Mouse (Mus musculus) intestine, postnatal 0 days (tissue): ENCODE measurements at regions not wholly inside any gene's neighbourhood (a gene's known extent, or its start where the extent isn't known, plus 50 kb on each side); places are given as distances from the start of the nearest gene placed in this dataset.

ENCODE experiments used
- ATAC-seq: fragments of 200-750 bp; cut with Nextera tagmentation; 2 replicates; pipeline ENCODE4 v1.8.0; 2017; ENCODE audit warnings: mild to moderate bottlenecking, moderate TSS enrichment, moderate library complexity
- H3K27ac ChIP-seq: fragments of 300-500 bp; sonication (generic); 2 replicates; pipeline ENCODE4 v1.5.1; 2014; ENCODE audit warnings: mild to moderate bottlenecking, low read depth, low read length, moderate library complexity
- H3K27me3 ChIP-seq: fragments of 300-500 bp; sonication (generic); replicated peaks from 2 replicates; pipeline ENCODE4 v1.6.1; 2014; ENCODE audit warnings: low read length, mixed read lengths; ENCODE audit not compliant: control insufficient read depth, insufficient read depth
- H3K36me3 ChIP-seq: fragments of 300-500 bp; sonication (generic); 2 replicates; pipeline ENCODE4 v1.6.1; 2014; ENCODE audit warnings: mild to moderate bottlenecking, moderate library complexity; ENCODE audit not compliant: control insufficient read depth, insufficient read depth
- H3K4me1 ChIP-seq: fragments of 300-500 bp; sonication (generic); replicated peaks from 2 replicates; pipeline ENCODE4 v1.6.1; 2014; ENCODE audit warnings: antibody characterized with exemption, low read length, mixed read lengths; ENCODE audit not compliant: control insufficient read depth, insufficient read depth
- H3K4me2 ChIP-seq: fragments of 300-500 bp; sonication (generic); replicated peaks from 2 replicates; pipeline ENCODE4 v1.6.1; 2014; ENCODE audit warnings: low read depth, mild to moderate bottlenecking, moderate library complexity
- H3K4me3 ChIP-seq: fragments of 300-500 bp; sonication (generic); 2 replicates; pipeline ENCODE4 v1.5.1; 2014; ENCODE audit warnings: low read depth, low read length
- H3K9ac ChIP-seq: fragments of 300-500 bp; sonication (generic); 2 replicates; pipeline ENCODE4 v1.6.1; 2014; ENCODE audit warnings: mild to moderate bottlenecking, low read depth, low read length
- H3K9me3 ChIP-seq: fragments of 300-500 bp; sonication (generic); 2 replicates; pipeline ENCODE4 v1.6.1; 2016; ENCODE audit warnings: mixed run types; ENCODE audit not compliant: control insufficient read depth
- CTCF ChIP-seq: sonication (generic); IDR thresholded peaks from 2 replicates; pipeline ENCODE4 v1.5.1; 2016; ENCODE audit warnings: low read depth, mild to moderate bottlenecking, control low read depth, antibody characterized with exemption, moderate library complexity
- WGBS: fragments of 180-500 bp; shearing (Covaris S2); extraction: QIAGEN DNeasy Blood & Tissue Kit; methylation state at CpG from one replicate; pipeline ENCODE4 v1.1.7; 2014; 5-methylcytosine and 5-hydroxymethylcytosine counted together

DNA sequence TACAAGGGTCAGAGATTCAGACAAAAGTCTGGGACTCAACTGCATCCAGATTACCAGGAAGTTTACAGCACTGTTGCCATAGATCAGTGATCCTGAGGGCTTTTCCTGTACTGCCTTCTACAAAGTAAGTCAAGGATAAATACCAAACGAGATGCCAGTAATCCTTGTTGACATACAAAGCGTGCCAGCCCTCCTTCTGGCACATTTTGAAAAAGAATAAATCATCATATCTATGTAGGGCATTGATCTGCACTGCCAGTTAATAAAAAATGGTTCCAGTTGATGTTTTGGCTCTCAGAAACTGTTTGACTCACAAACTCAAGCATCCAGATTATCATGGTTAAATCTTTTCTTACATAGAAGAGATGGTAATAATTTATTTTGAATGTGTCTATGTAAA, 390.5 kb downstream of the Pdgfc start:
- Histone ChIP-seq H3K4me1 (no peaks in the 10 kb centered on the region), H3K27me3 (no peaks in the 10 kb centered on the region), H3K9me3 (no peaks in the 10 kb centered on the region), H3K27ac (no peak overlapping the region), H3K4me3 (no peak overlapping the region), H3K9ac (no peak overlapping the region), H3K4me2 (no peak overlapping the region), H3K36me3 (no peaks in the 10 kb centered on the region)
- 38% methylated on average over 2 of the region's 2 CpGs for WGBS
- ATAC-seq, result no peak
- TF ChIP-seq CTCF, result no peak
